Mouse (Mus musculus) liver, adult 2 months (tissue): ENCODE measurements around the gene Ccdc194.

ENCODE experiments used
- CTCF ChIP-seq: fragments of 200-500 bp; IDR thresholded peaks from 2 replicates; pipeline ENCODE4 v1.5.1; 2011; ENCODE audit warnings: low read depth, low read length, control low read depth
- POLR2A ChIP-seq: fragments of 200-500 bp; IDR thresholded peaks from 2 replicates; pipeline ENCODE4 v1.6.1; 2011; ENCODE audit warnings: low read length, control low read depth; ENCODE audit not compliant: insufficient read depth; ENCODE audit errors: extremely low read depth

DNA sequence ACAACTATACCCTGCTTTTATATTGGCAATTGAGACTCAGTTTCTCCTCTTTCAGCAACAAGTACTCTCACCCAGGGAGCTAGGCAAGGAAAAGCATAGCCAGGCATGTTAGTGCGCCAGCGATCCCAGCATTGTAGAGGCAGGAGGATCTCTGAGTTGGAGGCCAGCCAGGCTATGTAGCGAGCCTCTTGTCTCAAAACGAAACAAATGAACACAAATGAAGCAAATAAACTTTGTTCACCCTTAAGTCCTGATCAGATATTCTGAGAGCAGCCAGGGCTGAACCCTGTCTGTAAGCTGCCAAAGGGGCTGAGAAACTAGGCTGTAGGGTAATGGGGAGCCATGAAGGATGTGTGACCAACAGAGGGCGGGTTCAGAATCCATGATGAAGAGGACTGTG lies 29.7 kb downstream of the Ccdc194 start:
- TF ChIP-seq POLR2A: no peak
- TF ChIP-seq CTCF: no peak
